Mouse (Mus musculus) liver, adult 2 months (tissue): Measurements from ENCODE around the gene Slc12a1. TPM values are rescaled to one million over a fixed set of nuclear protein-coding genes. Genes with fewer than 3 reads are reported as not detected.
A peak's percentile ranks its signal among the peaks of the same experiment; 100 is the strongest.

ENCODE experiments used
- DNase-seq: peaks from one replicate; pipeline ENCODE4 v3.0.0-alpha.2; 2011; ENCODE audit warnings: low read depth, low spot score; ENCODE audit errors: extremely low read depth
- H3K27ac ChIP-seq: fragments of 200-500 bp; replicated peaks from 2 replicates; pipeline ENCODE4 v1.5.1; 2012; ENCODE audit warnings: low read depth, mild to moderate bottlenecking, control low read depth, inconsistent platforms, low read length; ENCODE audit not compliant: insufficient read depth
- H3K27me3 ChIP-seq: fragments of 200-500 bp; 2 replicates; pipeline ENCODE4 v1.6.1; 2012; ENCODE audit warnings: mild to moderate bottlenecking, moderate library complexity, low read length, inconsistent platforms; ENCODE audit not compliant: control insufficient read depth, insufficient read depth
- H3K36me3 ChIP-seq: fragments of 200-500 bp; 2 replicates; pipeline ENCODE4 v1.6.1; 2012; ENCODE audit warnings: low read length, inconsistent platforms; ENCODE audit not compliant: control insufficient read depth, insufficient read depth
- H3K4me1 ChIP-seq: fragments of 200-500 bp; 2 replicates; pipeline ENCODE4 v1.6.1; 2011; ENCODE audit warnings: low read length; ENCODE audit not compliant: control insufficient read depth, insufficient read depth
- H3K4me3 ChIP-seq: fragments of 200-500 bp; 2 replicates; pipeline ENCODE4 v1.5.1; 2011; ENCODE audit warnings: low read depth, mild to moderate bottlenecking, control low read depth, low read length, moderate library complexity; ENCODE audit not compliant: insufficient read depth
- H3K79me2 ChIP-seq: fragments of 200-500 bp; 2 replicates; pipeline ENCODE4 v1.6.1; 2012; ENCODE audit warnings: inconsistent platforms, mild to moderate bottlenecking, low read length, moderate library complexity; ENCODE audit not compliant: control insufficient read depth, insufficient read depth
- H3K9ac ChIP-seq: fragments of 200-500 bp; 2 replicates; pipeline ENCODE4 v1.6.1; 2012; ENCODE audit warnings: low read depth, mild to moderate bottlenecking, control low read depth, inconsistent platforms, low read length
- CTCF ChIP-seq: fragments of 200-500 bp; IDR thresholded peaks from 2 replicates; pipeline ENCODE4 v1.5.1; 2011; ENCODE audit warnings: low read depth, low read length, control low read depth
- POLR2A ChIP-seq: fragments of 200-500 bp; IDR thresholded peaks from 2 replicates; pipeline ENCODE4 v1.6.1; 2011; ENCODE audit warnings: low read length, control low read depth; ENCODE audit not compliant: insufficient read depth; ENCODE audit errors: extremely low read depth
- WGBS: fragments of 180-500 bp; shearing (Covaris S2); methylation state at CpG from one replicate; pipeline ENCODE4 v1.1.7; 2018; 5-methylcytosine and 5-hydroxymethylcytosine counted together
- polyA plus RNA-seq: library from polyadenylated mRNA; depleted of rRNA; stranded (reverse); fragments of >200 nt; gene quantifications from 2 replicates; pipeline ENCODE4 v1.2.3, GENCODE M21; 2012
- total RNA-seq: library from RNA; depleted of rRNA; stranded (reverse); fragments of >200 nt; gene quantifications from 2 replicates; pipeline ENCODE4 v1.2.3, GENCODE M21; 2014

Gene Slc12a1
- total and polyA plus RNA-seq, 2 experiments = not detected

DNA sequence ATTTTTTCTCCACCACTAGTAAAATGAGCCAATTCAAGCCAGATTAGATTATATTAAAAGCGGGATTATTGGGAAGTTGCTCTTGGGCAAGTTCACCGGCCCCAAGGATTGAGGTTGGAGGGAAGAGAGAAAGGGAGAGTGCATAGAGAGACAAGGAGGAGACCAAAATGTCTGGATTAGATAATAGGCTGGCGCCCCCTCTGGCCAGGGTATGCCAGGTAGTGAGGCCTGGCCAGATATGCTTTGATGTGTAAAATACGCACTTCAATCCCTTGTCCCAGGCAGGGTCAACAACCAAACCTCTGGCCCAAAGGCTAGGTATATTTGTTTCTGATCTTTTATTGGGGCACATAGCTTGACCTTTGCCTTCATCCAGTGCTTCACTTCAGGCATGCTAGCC lies 99.5 kb downstream of the Slc12a1 start:
- Histone ChIP-seq H3K79me2 (no peaks in the 10 kb centered on the region), H3K36me3 (peaks cover 5% of the 10 kb centered on the region)
- TF ChIP-seq CTCF = peak; percentile 31; the same call in 1 of the 2 replicates
- TF ChIP-seq POLR2A = no peak

DNA sequence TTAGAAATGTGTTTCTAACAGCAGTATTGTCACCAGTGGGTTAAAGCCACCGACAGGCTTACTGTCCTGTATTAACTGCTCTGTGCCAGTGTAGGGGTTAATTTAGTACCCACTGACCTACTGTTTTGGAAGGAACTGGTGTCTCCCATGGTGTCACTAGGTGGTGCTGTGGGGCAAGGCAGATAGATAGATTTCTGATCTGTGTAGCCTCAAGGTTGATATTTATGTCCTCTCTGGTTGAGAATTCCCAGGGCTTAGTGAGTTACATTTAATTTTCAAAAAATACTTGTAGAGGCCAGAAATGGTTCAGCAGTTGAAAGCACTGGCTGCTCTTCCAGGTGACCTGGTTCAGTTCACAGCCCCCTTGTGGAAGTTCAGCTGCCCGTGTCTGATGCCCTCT lies 100.0 kb downstream of the Slc12a1 start:
- WGBS = 51% methylated on average over 2 of the region's 2 CpGs
- peak; percentile 41 for DNase-seq
- TF ChIP-seq POLR2A (no peak), CTCF (peak; percentile 48; the same call in 1 of the 2 replicates)
- H3K4me3 ChIP-seq = no peak overlapping the region
- no peak overlapping the region for H3K9ac ChIP-seq
- H3K4me1 ChIP-seq = peaks cover 3% of the 10 kb centered on the region
- peaks cover 5% of the 10 kb centered on the region for H3K36me3 ChIP-seq
- H3K79me2 ChIP-seq = no peaks in the 10 kb centered on the region
- H3K27me3 ChIP-seq = no peaks in the 10 kb centered on the region
- H3K27ac ChIP-seq = no peak overlapping the region

More for the DNA sequence above, 99.5 kb downstream of the Slc12a1 start:
- Histone ChIP-seq H3K9ac (no peak overlapping the region), H3K4me3 (no peak overlapping the region), H3K27ac (no peak overlapping the region), H3K27me3 (no peaks in the 10 kb centered on the region), H3K4me1 (peaks cover 3% of the 10 kb centered on the region)
- no peak for DNase-seq
- WGBS = 79% methylated on average over 4 of the region's 4 CpGs

DNA sequence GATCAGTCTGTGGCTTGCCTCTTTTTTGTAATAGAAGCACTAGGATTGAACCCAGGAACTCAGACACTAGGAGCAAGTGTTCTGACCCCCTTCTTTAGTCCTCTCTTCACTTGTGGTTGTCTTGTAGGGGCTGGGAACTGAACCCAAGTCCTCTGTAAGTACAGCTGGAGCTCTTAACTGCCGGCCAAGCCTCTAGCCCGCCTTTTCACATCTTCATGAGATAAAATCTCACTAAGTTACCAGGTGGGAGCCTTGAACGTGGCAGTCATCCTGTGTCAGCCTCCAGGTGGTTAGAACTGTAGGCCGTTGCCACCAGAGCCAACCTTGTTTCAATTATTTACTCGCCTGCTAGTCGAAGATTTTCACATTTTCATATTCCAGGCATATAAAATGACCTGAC lies 101.4 kb downstream of the Slc12a1 start:
- Histone ChIP-seq H3K36me3 (peaks cover 6% of the 10 kb centered on the region), H3K79me2 (no peaks in the 10 kb centered on the region), H3K27ac (no peak overlapping the region), H3K4me3 (no peak overlapping the region), H3K4me1 (no peaks in the 10 kb centered on the region), H3K9ac (no peak overlapping the region), H3K27me3 (no peaks in the 10 kb centered on the region)
- TF ChIP-seq CTCF = no peak
- TF ChIP-seq POLR2A = no peak
- no peak for DNase-seq
- WGBS = over 99% methylated on average over 6 of the region's 6 CpGs

DNA sequence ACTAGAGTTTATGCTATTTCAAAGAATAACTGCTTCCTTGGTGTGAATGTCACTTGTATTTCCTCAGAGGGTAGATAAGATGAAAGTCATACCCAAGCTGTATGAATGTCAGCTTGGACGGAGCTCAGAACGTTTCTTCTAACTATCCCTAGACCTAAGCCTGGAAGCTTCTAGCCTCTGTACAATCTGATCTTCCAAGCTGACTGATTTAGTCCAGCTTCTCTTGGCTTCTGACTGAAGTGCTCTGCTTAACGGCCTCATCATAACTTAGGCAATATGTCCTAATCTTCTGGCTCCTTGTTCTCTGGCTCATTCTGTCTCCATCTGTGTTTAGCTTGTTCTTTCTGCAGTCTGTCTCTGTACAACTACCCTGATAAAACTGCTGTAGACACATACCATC lies 102.3 kb downstream of the Slc12a1 start:
- Histone ChIP-seq H3K27ac (no peak overlapping the region), H3K27me3 (no peaks in the 10 kb centered on the region), H3K9ac (no peak overlapping the region), H3K79me2 (no peaks in the 10 kb centered on the region), H3K4me3 (no peak overlapping the region), H3K36me3 (peaks cover 6% of the 10 kb centered on the region), H3K4me1 (no peaks in the 10 kb centered on the region)
- no peak for DNase-seq
- 91% methylated on average over 3 of the region's 3 CpGs for WGBS
- TF ChIP-seq POLR2A (no peak), CTCF (no peak)

DNA sequence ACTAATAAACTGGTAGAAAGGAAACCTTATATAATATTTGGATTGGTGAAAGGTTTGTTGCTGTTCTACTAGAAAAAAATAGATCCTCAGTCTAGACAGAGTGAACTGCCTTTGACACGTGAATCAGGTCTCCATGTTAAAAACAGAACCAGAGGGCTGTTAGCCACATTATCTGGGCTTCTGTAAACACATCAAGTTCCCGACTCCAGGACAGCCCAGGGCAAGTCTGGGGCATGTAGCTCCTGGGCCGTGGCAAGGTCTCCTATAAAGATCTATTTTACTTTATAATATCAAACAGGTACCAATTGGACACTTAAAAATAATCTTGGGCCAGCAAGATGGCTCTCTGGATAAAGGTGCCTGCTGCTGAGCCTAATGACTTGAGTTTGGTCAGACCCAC lies 103.6 kb downstream of the Slc12a1 start:
- no peaks in the 10 kb centered on the region for H3K79me2 ChIP-seq
- H3K36me3 ChIP-seq = peaks cover 6% of the 10 kb centered on the region
- no peak overlapping the region for H3K27ac ChIP-seq
- 69% methylated on average over 3 of the region's 3 CpGs for WGBS
- no peaks in the 10 kb centered on the region for H3K4me1 ChIP-seq
- no peak overlapping the region for H3K4me3 ChIP-seq
- H3K9ac ChIP-seq = no peak overlapping the region
- H3K27me3 ChIP-seq = no peaks in the 10 kb centered on the region
- no peak for DNase-seq
- no peak for TF ChIP-seq POLR2A
- no peak for TF ChIP-seq CTCF

DNA sequence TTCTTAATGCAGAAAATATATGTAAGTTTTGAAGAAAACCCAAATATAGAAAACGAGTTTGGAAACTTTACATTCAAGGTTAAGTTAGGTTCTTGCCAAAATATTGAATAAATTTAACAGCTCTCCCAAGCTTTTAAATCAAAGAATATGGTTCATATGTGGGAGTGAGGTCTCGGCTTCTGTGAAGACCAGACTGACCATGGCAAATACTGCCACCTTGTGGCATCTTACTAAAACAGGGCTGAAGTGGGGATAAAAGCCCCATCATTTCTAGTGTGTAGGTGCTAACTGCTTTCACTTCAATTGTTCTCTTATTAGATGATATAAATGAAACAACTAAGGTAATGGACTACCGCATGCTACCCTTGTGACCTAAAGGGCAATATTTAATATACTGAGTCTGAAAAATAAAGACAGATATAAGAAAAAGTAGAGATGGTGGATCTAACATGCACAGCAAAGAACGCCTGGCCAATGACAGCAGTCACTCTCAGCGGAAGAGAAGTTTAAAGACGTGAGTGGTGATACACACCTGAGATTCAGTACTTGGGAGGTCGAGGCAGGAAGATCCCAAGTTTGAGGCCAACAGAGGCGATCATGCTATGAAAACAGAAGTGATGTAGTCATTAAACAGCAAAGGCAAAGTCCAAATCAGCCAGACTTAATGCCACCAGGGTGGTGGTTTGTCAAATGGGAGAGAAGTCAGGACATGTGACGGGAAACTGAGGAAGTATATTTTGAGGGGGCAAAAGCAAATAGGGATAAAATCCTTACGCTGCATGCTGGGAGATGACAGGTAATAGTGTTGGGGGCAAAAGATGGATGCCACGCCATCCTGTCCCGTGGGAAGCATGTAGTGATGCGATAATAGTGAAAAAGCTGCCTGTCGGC lies 107.2 kb downstream of the Slc12a1 start:
- Histone ChIP-seq H3K27me3 (no peaks in the 10 kb centered on the region; the same call in 1 of the 2 replicates), H3K79me2 (no peaks in the 10 kb centered on the region), H3K27ac (no peak overlapping the region), H3K4me3 (no peak overlapping the region), H3K36me3 (peaks cover 5% of the 10 kb centered on the region), H3K9ac (no peak overlapping the region), H3K4me1 (no peaks in the 10 kb centered on the region)
- peak; percentile 31 for DNase-seq
- TF ChIP-seq POLR2A = no peak
- TF ChIP-seq CTCF = no peak; the same call in 1 of the 2 replicates
- WGBS = 85% methylated on average over 14 of the region's 14 CpGs
